In the genomic region with DNA sequence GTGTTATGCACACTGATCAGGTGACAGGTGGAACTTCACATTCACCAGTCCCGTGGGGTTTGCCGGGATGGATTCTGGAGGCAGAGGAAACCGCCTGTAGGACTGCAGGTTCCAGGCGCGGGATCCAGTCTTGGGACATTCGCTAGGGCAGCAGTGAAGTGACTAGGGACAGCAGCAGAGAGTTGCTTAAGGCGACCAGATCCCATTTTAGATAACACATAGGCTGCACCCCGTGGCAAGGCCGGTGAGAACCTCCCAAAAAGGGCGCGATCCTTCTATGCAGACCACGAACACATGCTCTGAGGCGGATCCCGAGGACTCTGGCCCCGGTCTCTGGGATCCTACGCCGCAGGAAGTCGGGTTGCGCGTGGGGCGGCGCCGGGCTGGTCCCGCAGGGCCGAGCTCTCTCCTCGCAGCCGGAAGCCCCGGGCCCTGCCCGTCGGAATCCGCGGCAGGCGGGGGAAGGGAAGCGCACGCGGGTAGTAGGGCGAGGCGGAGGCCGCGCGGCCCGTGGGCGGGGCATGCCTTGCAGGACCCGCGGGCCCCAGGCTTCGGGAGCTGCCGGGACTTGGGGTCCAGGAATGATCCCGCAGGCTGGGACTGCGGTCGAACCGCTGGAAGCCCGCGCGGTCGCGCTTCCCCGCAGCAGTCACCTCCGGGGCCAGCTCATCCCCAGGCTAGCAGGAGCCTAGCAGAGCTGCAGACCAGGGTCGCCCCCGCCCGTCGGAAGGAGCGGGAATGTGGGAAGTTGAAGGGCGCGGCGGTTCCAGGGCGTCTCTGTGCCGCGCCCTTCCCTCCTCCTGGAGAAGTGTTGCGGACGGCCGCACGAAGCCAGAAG, we compare ENCODE assay signal across 8 mouse cellular contexts.
DNase-seq lines count a peak whose midpoint lies in the region; ATAC-seq and TF ChIP-seq lines count a peak whose summit lies in the region.

No protein-coding gene starts in this region.

- DNase-seq in cerebellum, adult 18-20 months: peak; percentile 62 to 74
- DNase-seq in frontal cortex, postnatal 10 days (ENCODE audit: low spot score in 2 of 2): peak; percentile 64 to 69
- peak; percentile 55 to 61 for DNase-seq in left cerebral cortex, adult 8-10 months (ENCODE audit: low spot score in 2 of 2)
- DNase-seq in right cerebral cortex, adult 18-20 months: peak; percentile 66
- peak; percentile 87 to 92 for DNase-seq in urinary bladder, adult 18-20 months (ENCODE audit: low spot score in 2 of 2)

- H3K9me3 ChIP-seq in ES-Bruce4 (replicated peaks; ENCODE audit: control insufficient read depth, insufficient read depth, low read length, poor library complexity, severe bottlenecking): no peaks in the 10 kb centered on the region
- H3K9me3 ChIP-seq in hindbrain, embryonic 12.5 days (replicated peaks): no peaks in the 10 kb centered on the region

- no peaks in the 10 kb centered on the region for H3K27me3 ChIP-seq in ES-Bruce4 (ENCODE audit: control insufficient read depth, insufficient read depth, low read length, poor library complexity, severe bottlenecking)
- H3K27me3 ChIP-seq in hindbrain, embryonic 12.5 days: 0 out of 2 replicates have a peak, but pooled peaks cover 3% of the 10 kb centered on the region

- TF ChIP-seq CTCF in ES-Bruce4 (IDR thresholded peaks at IDR 0.05; ENCODE audit: low read depth, low read length): no peak

- peak; percentile 66 for ATAC-seq in hindbrain, embryonic 12.5 days (ENCODE audit: low FRiP score)
- ATAC-seq in megakaryocyte, adult 5-6 weeks (ENCODE audit: poor library complexity, severe bottlenecking): peak; percentile 84

- 6% methylated on average over 73 of the region's 73 CpGs for WGBS in hindbrain, embryonic 12.5 days

- no peak for TF ChIP-seq POLR2A in ES-Bruce4 (IDR thresholded peaks at IDR 0.05; ENCODE audit: insufficient read depth, low read length)

- H3K4me2 ChIP-seq in hindbrain, embryonic 12.5 days (replicated peaks): peak overlapping the region; percentile 81

- H3K36me3 ChIP-seq in ES-Bruce4 (ENCODE audit: control insufficient read depth, insufficient read depth, low read length, poor library complexity, severe bottlenecking): no peaks in the 10 kb centered on the region
- peaks cover 4% of the 10 kb centered on the region; the same call in 1 of the 2 replicates for H3K36me3 ChIP-seq in hindbrain, embryonic 12.5 days

- peak; percentile 48; the same call in 1 of the 2 replicates for TF ChIP-seq EP300 in ES-Bruce4 (IDR thresholded peaks at IDR 0.05; ENCODE audit: insufficient read depth, low read depth, low read length)

- peak overlapping the region; percentile 41 for H3K4me3 ChIP-seq in ES-Bruce4 (ENCODE audit: low read depth, low read length)
- peak overlapping the region; percentile 42 for H3K4me3 ChIP-seq in hindbrain, embryonic 12.5 days

- H3K9ac ChIP-seq in ES-Bruce4 (ENCODE audit: low read depth, poor library complexity, severe bottlenecking): peak overlapping the region; percentile 61
- peak overlapping the region; percentile 62 for H3K9ac ChIP-seq in hindbrain, embryonic 12.5 days

- peaks cover 6% of the 10 kb centered on the region for H3K4me1 ChIP-seq in ES-Bruce4 (ENCODE audit: control insufficient read depth, insufficient read depth, low read length)
- peaks cover 32% of the 10 kb centered on the region for H3K4me1 ChIP-seq in hindbrain, embryonic 12.5 days

- no peak overlapping the region for H3K27ac ChIP-seq in ES-Bruce4 (ENCODE audit: insufficient read depth, low read length)
- H3K27ac ChIP-seq in hindbrain, embryonic 12.5 days: peak overlapping the region; percentile 4; the same call in 1 of the 2 replicates
